Mouse (Mus musculus) E14TG2a.4 (cell line): ENCODE measurements around the gene Lgals8.
A peak's percentile ranks its signal among the peaks of the same experiment; 100 is the strongest.

ENCODE experiments used
- CTCF ChIP-seq: conservative IDR thresholded peaks from 2 replicates; pipeline ENCODE4 v1.5.1; 2014; ENCODE audit warnings: low read length
- NANOG ChIP-seq: IDR thresholded peaks from 2 replicates; pipeline ENCODE4 v1.6.1; 2014; ENCODE audit warnings: borderline replicate concordance, low read length, mixed read lengths
- POU5F1 ChIP-seq: IDR thresholded peaks from 2 replicates; pipeline ENCODE4 v1.6.1; 2014; ENCODE audit warnings: low read length, borderline replicate concordance

GRCm38 (mm10) chr13:12473724-12474378 lies 9.1 kb upstream of the Lgals8 start:
- TF ChIP-seq CTCF (peak; percentile 83), NANOG (no peak), POU5F1 (no peak)
